Mouse (Mus musculus) urinary bladder, postnatal 25 days (tissue): ENCODE results near the gene Grk5.
"Not testable (repeated sequence)": the region's sequence is repeated elsewhere in the genome, so short reads cannot be mapped to it uniquely, and the experiment has no call there.

Experiments used
- DNase-seq: peaks from one replicate; pipeline ENCODE4 v3.0.0; 2022; ENCODE audit warnings: low spot score

The Grk5 gene

GRCm38 (mm10) chr19:60911653-60912052, 22.1 kb downstream of the Grk5 start:
- DNase-seq = no peak

- DNase-seq = no peak
Observed at GRCm38 (mm10) chr19:60915236-60915635, 25.7 kb downstream of the Grk5 start.

GRCm38 (mm10) chr19:60915862-60916261, 26.3 kb downstream of the Grk5 start:
- no peak for DNase-seq

DNA sequence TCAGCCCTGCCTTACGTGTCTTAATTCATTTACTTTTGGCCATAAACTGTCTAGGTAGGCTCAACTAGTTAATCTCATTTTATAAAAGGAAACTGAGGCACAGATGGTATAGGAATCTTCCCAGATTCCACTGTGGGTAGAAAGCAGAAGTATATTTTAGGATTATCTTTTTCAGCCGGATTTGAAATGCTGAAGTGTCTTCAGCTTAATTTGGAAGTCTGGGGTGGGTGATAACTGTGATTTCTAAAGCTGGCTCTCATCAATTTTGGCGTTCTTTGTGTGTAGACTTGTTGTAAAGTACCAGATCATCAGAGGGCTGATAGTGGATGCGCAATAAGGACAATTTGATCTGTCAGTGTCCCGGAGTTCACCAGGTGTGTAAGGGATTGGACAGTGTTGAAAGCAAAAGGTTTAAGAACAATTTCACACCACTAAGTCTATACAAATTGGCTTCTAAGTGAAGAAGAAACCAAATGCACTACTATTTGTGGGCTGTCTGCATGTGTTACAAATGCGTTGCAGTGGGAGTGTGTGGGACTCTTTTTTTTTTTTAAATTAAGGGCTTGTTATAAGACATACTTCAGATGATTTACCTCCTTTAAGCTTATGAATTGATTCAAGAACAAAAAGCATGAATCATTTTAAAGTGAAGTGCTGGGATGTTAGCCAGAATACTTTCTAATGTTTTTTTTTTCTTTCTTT, 27.5 kb downstream of the Grk5 start:
- no peak for DNase-seq

- not testable (repeated sequence) for DNase-seq
Observed at GRCm38 (mm10) chr19:60924534-60924933, 35.0 kb downstream of the Grk5 start.

- no peak for DNase-seq
Observed at GRCm38 (mm10) chr19:60935001-60935400, 45.5 kb downstream of the Grk5 start.

DNA sequence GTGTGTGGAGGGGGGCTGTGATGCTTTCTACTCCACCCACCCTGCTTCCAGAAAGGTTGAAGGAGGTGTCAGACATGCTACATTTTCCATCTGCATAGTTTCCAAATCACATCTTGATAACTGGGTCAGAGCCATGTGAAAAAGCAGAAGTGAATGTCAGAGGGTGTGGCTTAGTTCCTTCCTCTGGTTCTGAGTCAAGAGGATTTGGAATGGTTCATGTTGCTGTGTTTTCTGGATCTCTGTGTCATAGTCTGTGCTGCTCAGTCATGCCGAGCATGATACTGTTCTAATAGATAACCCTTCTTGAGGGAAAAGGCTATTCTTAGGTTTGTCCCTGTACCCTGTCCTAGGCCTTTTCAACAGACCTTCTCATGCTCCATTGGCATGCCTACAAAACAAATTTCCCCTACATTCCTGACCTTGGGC, 50.4 kb downstream of the Grk5 start:
- DNase-seq = no peak

- DNase-seq = no peak
Observed at GRCm38 (mm10) chr19:60940866-60941265, 51.3 kb downstream of the Grk5 start.

DNA sequence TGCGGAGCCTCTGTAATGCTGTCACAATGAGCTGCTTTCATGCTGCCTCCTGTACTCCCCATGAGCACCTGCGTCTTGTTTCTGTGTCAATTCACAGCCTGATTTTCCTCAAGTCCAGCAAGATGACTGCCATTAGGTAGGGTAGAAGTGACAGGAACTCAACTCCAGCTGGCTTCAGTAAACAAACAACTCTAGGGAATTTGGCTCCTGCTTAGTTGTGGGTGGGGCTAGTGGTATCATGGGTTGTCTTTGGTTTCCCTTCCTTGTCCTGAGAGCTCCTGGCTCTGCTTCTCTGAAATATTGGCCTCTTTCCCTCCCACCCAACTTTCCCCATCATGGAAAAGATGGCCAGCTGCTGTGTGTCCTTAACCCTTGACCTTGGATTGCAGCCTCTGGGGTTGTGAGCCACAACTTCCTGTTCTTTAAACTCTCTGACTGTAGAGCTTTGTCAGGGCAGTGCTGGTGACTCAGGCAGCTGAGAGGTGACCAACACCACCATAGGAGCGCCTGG, 56.3 kb downstream of the Grk5 start:
- DNase-seq = no peak

- no peak for DNase-seq
Observed at GRCm38 (mm10) chr19:60946656-60947055, 57.1 kb downstream of the Grk5 start.

DNA sequence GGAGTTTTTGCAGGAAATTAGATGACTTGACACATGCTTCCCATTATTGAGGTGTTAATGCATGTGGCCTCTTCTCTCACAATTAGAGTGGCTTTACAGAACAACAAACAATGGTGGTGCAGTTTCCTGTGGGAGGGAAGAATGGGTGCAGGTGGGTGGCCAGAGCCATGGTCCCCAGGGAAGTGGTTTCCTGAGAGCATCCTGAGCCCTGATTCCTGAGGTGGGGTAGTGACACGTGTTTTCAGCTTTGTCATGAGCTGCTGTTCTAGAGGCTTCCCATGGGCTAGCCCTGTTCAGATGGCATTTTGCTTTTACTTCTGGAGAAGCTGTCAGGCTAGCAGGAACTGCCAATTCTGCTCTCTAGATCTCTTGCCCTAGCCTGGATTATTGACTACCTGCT, 59.4 kb downstream of the Grk5 start:
- DNase-seq = no peak

DNA sequence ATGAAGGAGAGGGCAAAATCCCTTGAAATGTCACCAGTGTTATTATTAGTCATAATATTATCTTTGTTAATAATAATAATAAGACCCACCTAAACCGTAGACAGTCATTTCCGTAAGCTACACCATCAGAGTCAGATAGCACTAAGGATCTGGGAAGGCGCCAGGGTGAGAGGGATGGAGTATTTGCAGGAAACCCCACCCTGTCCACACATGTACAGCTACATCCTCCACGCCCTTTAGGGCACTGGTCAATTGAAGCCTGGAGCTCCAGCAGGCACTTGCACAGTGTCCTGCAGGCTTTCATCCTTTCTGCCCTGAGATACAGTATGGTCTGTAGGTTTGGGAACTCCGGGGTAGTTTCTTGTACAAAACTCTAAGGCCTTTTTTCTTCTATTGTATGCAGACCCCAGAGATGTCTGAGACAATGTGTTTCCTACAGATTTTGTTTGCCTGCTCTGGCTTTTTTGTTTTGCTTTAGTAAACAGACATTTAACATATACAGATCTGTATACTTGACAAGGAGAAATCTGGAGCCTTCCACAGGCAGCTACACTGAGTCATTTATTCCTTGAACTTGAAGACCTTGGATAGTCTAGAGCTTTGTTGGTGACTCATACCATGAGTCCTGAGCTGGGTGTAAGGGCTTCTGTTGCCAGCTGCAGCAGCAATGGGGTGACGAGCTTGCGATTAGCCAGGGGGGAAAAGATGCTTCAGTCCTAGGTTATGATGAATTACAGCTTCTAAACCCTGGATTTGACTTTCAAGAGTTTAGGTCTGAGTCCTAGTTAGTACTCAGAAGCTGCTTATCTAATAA, 60.7 kb downstream of the Grk5 start:
- DNase-seq = no peak

DNA sequence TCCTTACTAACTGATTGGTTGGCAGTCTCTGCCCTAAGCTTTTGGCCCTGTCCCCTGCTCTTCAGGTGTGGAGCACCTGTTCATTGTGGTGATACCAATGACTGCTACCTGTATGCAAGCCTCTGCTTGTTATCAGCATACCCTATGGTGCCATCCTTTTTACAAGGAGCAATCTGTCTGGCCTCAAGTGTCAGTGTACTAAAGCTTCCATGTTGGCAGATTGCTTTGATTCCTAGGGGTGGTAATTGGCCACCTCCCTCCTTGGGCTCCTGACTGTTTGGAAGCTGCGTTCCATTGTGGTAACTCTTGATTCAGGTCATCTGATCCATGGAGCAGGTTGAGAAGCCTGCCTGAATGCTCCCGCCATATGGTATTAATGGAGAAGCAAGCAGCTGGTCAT, 65.6 kb downstream of the Grk5 start:
- DNase-seq = no peak

DNA sequence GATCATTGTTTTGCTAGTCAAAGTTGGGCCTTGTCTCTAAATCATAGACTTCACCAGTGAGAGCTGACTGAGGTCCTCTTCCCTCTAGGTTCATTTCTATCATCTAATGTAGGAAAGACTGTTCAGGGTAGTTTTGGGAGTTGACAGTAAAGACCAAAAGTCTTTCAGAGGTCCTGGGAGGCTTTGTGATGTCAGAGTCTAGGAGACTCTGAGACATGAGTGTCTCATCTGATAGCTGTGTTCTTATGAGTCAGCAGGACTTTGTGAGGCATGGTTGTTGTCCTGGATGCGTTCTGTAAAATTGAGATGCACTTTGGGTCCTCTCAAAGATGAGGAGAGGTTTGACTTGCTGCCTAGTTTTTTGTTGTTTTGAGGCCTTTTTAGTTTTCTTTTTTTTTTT, 66.2 kb downstream of the Grk5 start:
- DNase-seq = no peak

DNA sequence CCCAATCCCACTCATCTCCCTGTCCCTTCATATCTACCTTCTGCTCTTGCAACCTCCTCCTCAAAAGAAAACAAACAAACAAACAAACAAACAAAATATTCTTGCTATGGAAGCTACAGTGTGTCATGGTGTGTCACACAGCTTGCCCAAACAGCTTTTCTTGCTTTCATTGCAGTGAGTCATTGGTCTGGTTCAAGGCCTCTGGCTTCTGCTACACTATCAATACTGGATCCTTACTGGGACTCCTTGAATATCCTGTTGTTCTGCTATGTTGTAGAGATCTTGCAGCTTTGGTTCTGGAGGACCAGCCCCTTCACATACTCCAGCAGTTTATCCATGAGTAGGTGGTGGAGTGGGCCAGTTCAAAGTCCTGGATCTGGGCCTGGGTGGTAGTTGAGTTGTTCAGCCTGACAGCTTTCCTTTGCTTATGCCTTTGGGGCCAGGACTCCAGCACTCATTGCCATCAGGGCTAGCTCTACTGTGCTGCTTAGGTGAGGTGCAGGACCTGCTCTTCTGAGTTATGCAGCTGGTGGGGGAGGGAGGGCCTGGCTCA, 66.7 kb downstream of the Grk5 start:
- DNase-seq = no peak

DNA sequence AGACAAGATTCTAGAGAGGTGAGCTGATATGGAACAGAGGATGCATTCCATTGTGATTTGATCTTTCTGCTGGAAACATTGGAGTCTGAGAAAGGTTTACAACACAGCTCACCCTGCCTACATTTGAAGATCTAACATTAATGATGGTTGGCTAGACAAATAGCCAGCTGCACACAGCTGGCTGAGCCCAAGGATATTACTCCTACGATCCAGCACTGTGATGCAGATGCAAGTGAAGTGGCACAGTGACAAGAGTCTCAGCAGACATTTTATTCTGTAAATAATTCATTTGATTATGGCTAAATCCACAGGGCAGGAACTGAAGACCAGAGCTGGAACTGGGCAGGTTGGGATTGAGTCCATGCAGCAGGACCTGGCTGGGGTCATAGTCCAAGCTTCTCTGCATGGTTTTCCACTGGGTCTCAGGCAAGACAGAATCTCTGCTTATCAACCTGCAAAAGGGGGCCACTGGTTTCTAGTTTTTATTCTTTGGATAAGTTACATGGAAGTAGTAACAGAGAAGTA, 70.2 kb downstream of the Grk5 start:
- no peak for DNase-seq

DNA sequence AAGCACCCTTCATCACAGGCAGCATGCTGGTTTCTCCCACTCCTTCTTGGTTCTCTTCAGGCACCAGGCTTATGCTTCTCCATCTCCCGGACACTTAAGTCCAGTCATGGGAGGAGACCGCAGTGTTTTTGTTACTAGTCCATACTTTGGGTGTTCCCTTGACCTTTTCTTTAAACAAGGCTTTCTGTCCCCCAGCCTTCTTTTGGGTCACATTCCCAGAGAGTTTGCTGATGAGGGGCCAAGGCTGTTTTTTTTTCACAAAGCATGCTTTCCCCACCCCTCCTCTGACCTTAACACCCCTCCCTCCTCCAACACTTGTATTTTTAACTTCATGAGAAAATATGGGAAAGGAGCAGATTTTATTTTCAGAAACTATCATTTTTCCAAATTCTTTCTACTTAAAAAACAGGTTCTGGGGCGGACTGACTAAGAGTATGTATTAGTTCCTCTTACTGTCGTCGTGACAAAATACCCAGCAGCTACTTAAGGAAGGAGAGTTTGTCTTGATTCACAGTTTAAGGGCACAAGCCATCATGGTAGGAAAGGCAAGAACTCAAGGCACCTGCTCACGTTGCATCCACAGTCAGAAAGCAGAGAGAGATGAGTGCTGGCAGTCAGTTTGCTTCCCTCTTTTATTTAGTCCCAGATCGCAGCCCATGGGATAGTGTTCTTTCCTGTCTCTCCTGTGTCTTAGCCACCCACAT, 73.0 kb downstream of the Grk5 start:
- no peak for DNase-seq

DNA sequence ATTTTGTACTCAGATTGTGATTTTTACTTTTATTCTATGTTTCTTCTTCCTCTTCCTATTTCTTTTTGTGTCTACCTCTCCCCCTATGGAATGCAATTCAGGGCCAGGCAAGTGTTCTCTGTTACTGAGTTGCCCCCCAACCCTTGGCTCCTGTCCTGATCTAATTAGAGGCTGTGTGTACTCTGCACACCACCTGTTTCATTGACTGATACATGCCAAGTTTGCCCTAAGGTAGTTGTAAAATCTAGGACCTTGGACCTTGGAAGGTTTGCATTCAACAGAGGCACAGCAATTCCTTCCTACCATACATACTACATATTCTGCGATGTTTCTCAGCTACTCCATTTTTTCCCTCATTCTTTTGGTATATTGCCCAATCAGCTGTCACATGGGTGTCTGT, 78.4 kb downstream of the Grk5 start:
- no peak for DNase-seq

DNA sequence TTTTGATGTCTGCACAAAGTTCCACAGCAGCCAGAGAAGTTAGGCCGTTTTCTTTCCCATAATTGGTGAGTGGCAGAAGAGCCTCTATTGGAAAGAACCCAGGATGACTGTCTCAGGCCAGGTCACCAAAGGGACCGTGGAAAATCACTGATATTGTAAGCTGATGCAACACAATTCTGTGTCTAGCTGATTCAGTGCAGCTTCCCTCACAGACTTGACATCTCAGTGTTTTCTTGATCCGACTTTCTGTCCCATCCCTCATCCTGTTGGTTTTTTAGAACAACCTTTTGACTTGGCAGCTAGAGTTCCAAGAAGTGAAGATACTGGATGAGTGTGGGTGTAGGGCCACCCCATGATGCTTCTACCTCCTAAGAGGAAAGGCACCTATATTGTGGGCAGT, 80.9 kb downstream of the Grk5 start:
- no peak for DNase-seq

GRCm38 (mm10) chr19:60971598-60971997, 82.0 kb downstream of the Grk5 start:
- no peak for DNase-seq

- DNase-seq = no peak
Observed at GRCm38 (mm10) chr19:60972281-60973015, 82.9 kb downstream of the Grk5 start.
